Mouse (Mus musculus) spleen, postnatal 36 days (tissue): ENCODE measurements around the gene Polq.

ENCODE experiments used
- DNase-seq, 2 experiments: peaks; one replicate each; pipeline ENCODE4 v3.0.0; 2022; ENCODE audit warnings: low spot score in 2 of 2, mixed read lengths in 1 of 2

Gene Polq

DNA sequence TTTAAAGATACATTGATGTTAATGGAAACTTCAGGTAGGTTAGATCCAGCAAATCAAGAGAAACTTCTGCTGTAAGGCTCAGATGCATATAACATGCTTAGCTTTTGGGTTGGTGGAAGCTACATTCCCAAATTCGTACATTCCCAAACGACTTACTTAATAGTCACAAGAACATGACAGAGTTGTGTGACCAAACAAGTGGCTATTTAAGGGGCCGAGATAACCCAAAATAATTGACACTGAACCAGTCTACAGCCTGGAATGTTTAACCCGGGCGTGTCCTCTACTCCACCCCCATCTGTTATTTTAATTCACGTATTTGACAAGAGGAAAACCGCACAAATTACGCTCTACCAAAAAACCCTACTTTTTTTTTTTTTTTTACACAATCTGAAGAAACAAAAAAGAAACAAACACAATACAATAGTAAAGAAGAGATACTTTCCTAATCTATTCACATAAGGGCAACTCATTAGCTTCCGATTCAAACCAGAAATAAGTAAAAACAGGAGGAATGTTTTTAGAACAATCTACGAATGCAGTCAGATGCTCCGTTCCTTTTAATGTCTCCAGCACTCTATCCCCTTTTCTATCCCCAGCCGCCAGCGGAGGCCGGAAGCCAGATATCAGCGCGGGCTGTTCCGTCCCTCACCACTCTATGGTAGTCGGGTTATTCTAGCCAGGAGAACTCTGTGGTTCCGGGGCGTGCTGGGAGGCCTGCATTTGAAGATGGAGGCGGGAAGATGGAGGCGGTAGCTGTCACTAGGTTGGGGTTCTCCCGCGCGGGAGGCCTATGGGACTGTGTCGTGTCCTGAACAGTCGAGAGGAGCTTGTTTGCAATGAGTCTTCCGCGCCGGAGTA lies at the start of gene Polq:
Gene Polq (plus strand): TSS at position 726 of the 861 bp plus-strand sequence.
- peak; percentile 92 to 94 for DNase-seq

- no peak for DNase-seq
These were observed 48.2 kb upstream of the Polq start for GRCm38 (mm10) chr16:36963415-36963814.

GRCm38 (mm10) chr16:36979127-36979526 lies 32.5 kb upstream of the Polq start:
- DNase-seq: no peak

GRCm38 (mm10) chr16:36983796-36984195 lies 27.8 kb upstream of the Polq start:
- no peak for DNase-seq

DNA sequence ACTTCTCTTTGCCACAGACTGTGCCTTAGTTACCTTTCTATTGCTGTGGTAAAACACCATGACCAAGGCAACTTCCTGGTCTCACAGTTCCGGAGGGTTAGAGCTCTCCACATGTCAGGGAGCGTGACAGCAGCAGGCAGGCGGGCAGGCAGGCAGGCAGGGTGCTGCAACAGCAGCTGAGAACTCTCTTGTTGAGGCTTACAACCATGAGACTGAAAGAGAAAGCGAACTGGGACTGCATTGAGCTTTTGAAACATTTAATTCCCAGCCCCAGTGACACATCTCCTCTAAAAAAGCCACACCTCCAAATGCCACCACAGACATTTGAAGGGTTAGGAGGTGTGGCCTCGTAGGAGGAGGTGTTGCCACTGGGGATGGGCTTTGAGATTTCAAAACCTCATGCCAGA lies 25.9 kb upstream of the Polq start:
- DNase-seq: peak; percentile 70 to 76

DNA sequence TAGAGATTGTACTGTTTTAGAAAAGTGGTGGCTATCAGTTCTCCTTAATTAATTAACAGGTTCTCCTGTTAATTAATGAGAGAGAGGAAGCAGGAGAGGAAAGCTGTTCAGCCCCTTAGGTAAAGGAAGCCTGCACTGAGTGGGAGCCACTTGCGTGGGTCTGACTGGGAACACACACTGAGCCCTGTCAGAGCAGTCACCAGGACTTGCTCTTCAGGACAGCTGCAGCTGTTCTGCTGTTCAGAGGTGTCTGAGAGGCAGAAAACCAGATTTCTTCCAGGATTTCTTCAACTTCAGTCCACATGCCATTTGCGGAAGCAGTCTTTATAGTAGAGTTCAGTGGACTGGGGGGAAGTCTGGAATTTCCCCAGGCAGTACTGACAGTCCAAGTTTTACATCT lies 24.2 kb upstream of the Polq start:
- no peak for DNase-seq

- DNase-seq: no peak
These were observed 23.5 kb upstream of the Polq start for GRCm38 (mm10) chr16:36988066-36988465.

GRCm38 (mm10) chr16:36989493-36989892 lies 22.1 kb upstream of the Polq start:
- DNase-seq: no peak

- no peak for DNase-seq
These were observed 21.5 kb upstream of the Polq start, which contains the start of gene Fbxo40 for GRCm38 (mm10) chr16:36989999-36990625. Gene Fbxo40 (minus strand): TSS chr16:36990467.

GRCm38 (mm10) chr16:36997650-36998049 lies 13.9 kb upstream of the Polq start:
- no peak for DNase-seq

GRCm38 (mm10) chr16:36999366-36999972 lies 12.1 kb upstream of the Polq start:
- no peak for DNase-seq

DNA sequence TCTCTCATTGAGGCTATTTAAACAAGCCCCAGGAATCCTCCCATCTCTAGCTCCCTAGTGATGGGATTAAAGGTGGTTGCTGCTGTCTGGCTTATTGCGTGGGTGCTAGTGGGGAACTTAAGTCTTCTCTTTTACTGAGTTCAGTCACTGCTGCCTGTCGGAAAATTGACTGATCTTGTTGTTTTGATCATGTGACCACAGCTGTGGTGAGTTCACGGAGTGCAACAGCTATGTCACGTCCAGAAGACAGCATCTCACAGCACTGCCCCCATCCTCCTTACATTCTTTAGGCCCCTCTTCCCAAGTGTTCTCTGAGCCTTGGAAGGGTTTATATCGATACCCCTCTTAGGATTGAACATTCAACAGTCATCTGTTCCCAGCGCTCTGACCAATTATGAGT lies 2.3 kb upstream of the Polq start:
- no peak for DNase-seq

DNA sequence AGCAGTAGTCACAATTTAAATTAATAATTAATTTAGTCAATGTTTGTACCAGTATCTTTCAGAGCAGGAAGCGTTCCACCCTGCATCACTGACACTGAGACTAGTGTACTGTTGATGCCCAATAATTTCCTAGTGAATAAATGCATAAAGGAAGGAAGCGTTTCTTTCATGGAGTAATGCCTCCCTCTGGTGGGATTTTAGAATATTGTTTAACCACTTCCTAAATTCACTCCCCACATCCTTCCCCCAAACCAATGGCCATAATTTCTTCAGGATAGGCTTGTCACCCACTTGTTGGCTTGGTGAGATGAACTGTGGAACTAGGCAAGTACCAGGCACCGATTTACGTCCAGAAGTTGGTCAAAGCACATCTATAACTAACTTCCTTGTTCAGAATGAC lies 1.2 kb upstream of the Polq start:
- peak; percentile 7 to 53 for DNase-seq

GRCm38 (mm10) chr16:37011922-37012289 lies 320 bp downstream of the Polq start:
- DNase-seq: no peak

DNA sequence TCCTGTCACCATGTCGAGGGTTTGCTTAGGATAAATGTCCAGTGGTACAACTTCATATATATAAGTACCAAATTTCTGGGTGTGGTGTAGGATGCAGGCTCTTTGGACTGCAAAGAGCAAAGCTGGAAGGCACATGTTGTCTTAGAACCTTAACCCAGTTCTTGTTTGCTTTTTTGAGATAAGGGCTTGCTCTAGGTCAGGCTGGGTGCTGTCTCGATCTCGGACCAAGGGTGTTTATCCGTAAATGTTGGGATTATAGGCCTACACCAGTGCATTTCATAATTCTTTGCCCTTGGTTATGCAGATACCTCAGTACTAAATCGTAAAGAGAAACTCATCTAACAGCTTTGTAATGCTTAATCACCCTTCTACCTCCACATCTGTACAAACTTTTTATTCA lies 750 bp downstream of the Polq start:
- DNase-seq: peak in 1 of 2 experiments; percentile 11

DNA sequence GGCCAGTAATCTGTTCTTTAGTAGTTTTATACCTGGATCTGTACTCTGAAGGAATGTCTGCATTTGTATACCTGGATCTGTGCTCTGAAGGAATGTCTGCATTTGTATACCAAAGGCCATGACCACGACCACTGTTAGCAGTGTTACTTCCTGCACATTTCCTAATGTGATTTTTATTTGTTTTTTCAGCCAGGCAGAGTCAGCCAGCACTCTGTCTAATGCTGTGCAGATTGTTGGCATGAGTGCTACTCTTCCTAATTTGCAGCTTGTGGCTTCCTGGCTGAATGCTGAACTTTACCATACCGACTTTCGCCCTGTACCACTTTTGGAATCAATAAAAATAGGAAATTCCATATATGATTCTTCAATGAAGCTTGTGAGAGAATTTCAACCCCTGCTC lies 16.0 kb downstream of the Polq start:
- DNase-seq: no peak

- DNase-seq: no peak
These were observed 20.4 kb downstream of the Polq start for GRCm38 (mm10) chr16:37031996-37032395.

GRCm38 (mm10) chr16:37034751-37035150 lies 23.2 kb downstream of the Polq start:
- no peak for DNase-seq

DNA sequence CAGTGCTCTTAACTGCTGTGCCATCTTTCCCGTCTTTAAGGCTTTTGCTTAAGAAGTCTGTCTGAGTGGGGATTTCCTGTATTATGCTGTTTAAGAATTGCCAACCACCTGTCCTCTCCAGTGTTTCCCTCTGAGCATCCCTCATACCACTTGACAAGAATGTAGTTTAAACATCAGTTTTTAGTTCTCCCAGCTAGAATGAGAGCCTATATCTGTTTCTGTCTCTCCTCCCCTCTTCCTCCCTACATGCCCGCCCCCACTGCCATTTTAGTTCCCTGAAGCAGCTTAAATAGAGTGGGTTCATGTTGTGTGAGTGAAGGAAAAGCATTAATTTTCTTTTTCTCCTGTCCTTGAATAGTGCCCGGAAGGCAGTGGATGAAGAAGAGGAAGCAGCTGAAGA lies 48.0 kb downstream of the Polq start:
- DNase-seq: no peak

DNA sequence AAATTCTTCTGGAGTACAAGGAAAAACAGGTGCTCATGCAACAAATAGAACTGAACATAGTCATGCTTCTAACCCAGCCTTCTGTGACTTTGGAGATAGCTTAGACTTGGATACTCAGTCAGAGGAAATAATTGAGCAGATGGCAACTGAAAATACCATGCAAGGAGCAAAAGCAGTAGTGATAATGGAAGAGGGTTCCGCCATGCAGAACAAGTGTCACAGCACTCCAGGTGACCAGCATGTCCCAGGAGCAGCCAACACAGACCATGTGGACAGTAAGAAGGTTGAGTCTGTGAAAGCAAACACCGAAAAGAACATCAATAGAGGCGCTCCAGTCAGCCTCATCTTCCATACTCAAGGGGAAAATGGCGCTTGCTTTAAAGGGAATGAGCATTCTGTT lies 49.7 kb downstream of the Polq start:
- no peak for DNase-seq

GRCm38 (mm10) chr16:37072354-37072753 lies 60.8 kb downstream of the Polq start:
- no peak for DNase-seq

DNA sequence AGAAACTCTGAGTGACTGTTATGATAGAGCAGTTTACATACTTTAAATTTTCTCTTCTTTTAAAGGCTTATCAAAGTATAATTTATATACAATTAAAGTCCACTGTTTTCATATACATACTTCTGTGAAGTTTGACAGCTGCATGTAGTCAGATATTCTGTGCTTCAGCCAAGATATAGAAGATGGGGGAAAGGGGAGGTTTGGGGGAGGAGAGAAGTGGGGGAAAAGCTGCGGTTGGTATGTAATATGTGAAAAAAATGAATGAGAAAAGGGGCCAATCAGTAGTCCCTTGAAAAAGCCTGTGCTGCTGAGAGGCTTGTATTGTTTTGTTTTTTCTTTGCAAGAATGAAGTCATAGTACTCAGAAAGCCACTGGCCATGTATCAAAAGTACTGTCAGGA lies 78.1 kb downstream of the Polq start:
- no peak for DNase-seq
